Mouse (Mus musculus): ENCODE data around the gene Gm4924.

Gm4924 gene

DNA sequence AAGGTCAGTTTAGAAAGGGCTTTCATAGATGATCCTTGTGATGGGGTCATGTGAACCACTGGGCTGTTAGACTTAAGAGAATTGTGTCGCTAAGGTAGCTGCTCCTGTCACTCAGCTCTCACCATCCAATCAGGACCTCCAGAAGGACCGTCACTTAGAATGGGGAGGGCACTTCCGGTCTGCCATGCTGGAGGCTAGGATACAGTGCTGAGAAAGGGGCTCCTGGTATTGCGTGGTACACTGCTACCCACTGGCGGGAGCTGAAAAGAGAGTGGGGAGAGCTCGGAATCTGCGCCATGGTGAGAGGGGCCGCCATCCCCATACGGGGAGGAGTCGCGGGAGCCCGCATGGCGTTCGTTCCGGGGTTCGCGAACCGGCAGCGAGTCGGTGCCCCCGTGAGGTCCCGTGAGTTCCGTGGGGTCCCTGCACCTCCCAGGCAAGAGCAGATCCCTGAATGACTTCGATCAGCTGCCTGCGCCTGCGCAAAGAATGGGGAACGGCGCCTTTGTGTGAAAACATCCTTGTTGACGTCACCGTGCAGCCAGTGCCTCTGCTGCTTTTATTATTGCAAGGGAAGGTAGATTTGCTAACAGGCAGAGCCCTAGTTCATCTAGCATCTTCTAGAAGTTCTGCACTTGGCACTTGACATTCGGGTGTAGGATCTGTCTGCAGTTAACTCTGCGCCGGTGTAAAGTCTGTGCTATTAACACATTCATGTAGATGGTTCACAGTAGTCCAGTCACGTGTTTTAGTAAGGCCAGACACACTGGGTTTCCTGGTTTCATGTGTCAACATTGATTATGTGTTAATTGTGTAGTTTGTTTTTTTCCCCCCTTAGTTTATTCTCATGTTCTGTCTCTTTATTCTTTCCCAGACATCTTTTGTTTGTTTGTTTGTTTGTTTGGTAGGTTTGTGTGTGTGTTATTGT lies at the start of gene Gm4924:
Gm4924 (plus strand) TSS at position 173 of the 928 bp plus-strand sequence.
- peak; percentile 77 for DNase-seq

GRCm38 (mm10) chr10:82316482-82316881 lies 37.6 kb upstream of the Gm4924 start, which contains the start of gene 4932415D10Rik:
TSS of gene 4932415D10Rik (minus strand) at chr10:82316582.
- DNase-seq: no peak

GRCm38 (mm10) chr10:82320134-82320533 lies 33.9 kb upstream of the Gm4924 start:
- no peak for DNase-seq

DNA sequence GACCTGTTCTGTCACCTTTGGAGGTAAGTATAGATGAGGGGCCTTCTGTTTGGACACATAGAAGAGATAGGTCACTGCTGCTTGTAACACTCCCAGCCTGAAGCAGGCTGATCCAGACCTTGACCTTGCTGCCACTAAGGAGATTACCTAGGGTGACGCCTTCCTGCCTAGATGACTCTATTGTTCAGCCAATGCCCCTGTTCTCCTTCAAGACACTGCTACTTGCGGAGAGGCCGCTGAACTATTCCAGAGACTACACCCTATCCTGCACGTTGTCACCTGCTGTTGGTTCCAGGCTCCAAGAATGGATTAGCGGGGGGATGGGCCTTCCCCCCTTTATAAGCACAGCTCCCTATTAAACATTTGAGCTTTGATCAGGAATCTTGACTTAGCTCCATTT lies 24.2 kb upstream of the Gm4924 start:
- no peak for DNase-seq

DNA sequence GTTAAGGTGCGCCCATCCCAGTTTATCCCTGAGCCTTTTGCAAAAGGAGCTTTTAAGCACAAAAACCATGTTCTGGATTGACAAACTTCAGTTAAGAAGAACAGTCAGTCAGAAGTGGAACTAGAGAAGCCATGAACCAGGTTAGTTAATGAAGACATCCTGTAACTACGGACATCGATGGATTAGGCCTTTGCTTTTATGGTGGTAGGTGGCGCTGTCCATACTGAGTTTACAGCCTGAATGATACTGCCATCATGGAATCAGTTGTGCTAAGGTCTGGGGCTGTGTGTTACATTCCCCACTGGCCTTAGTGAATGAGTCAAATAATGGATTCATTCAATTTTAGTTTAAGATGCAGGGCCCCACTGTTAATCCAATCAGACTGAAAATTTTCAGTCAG lies 1.3 kb downstream of the Gm4924 start:
- no peak for DNase-seq

- no peak for DNase-seq
These were observed 7.9 kb downstream of the Gm4924 start for GRCm38 (mm10) chr10:82361911-82362310.

DNA sequence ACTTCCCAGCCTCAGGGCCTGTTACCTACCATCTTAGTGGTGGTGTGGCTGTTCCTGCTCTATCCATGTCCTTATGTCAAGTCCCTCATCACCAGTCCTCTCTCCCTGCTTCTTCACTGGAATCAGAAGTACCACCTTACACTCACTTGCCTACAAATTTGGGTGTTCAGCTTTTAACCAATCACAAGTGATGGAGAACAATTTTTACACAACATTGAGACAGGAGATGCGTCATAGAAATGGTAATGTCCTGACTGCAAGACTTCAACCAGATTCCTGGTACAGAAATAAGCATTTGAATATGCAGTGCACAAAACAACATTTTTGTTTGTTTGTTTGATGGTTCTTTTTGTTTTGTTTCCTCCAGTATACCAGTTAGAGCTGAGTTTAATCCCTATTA lies 28.9 kb downstream of the Gm4924 start:
- DNase-seq: no peak

GRCm38 (mm10) chr10:82409511-82409910 lies 55.5 kb downstream of the Gm4924 start:
- DNase-seq: no peak

- DNase-seq: no peak
These were observed 69.6 kb downstream of the Gm4924 start for GRCm38 (mm10) chr10:82423631-82424030.
